Mouse (Mus musculus) neural tube, embryonic 10.5 days (tissue): ENCODE measurements around the gene Figla.

Experiments used
- DNase-seq: peaks from one replicate; pipeline ENCODE4 v3.0.0-alpha.2; 2017; ENCODE audit warnings: low spot score; ENCODE audit errors: extremely low spot score

The Figla gene

DNA sequence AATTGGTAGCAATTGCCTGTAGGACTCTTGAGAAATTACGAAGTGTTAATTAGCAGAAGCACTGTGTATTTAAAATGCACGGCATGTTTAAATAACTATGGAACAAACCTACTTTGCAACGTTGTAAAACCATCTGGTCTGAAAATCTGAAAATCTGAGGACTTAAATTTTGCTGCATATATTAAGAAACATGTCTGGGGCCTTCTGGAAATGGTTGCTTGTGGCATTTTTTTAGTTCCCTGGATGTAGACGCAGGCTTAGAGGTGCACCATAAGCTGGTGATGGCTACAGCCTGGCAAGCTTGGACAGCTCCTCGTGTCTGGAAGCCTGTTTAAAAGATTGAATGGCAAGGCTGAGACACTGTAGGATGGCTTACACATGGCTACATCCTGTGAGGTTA, 53.0 kb downstream of the Figla start:
- DNase-seq, result no peak

DNA sequence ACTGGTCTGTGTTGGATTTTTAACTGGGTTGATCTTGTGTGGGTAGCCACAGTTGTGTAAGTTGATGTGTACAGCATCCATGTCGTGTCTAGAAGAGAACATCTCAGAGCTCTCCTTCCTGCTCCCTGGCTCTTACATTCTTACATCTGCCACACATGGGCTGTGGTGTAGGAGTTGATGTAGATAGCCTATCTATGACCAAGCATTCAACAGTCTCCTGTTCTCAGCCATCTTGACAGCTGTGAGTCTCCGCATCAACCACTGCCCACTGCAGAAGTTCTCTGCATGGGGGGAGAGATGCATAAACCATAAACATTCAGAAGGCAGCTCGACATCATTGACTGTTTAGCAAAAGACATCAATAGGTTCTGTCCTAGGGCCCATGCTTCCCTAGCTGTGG, 53.9 kb downstream of the Figla start:
- no peak for DNase-seq

DNA sequence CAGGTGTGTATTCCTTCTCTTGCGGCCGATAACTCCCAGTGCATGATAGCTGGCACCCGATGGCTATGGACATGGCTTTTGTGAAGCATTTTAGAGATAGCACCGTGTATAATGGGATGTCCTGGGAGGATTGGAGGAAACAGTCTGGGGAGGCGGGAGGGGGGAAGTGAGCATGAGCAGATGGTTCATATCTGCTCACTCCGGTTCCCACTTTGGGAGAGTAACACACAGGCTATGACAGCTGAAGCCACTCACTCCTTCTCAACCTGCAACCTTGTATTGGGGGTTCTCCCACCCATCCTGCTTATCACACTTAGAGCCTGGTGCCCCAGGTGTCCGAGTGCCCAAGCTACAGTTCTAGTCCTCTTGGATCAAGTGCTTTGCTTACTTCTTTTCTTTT, 54.3 kb downstream of the Figla start:
- DNase-seq, result no peak
